Mouse (Mus musculus): ENCODE measurements at regions not wholly inside any gene's neighbourhood (a gene's known extent, or its start where the extent isn't known, plus 50 kb on each side); places are given as distances from the start of the nearest gene placed in this dataset.

DNA sequence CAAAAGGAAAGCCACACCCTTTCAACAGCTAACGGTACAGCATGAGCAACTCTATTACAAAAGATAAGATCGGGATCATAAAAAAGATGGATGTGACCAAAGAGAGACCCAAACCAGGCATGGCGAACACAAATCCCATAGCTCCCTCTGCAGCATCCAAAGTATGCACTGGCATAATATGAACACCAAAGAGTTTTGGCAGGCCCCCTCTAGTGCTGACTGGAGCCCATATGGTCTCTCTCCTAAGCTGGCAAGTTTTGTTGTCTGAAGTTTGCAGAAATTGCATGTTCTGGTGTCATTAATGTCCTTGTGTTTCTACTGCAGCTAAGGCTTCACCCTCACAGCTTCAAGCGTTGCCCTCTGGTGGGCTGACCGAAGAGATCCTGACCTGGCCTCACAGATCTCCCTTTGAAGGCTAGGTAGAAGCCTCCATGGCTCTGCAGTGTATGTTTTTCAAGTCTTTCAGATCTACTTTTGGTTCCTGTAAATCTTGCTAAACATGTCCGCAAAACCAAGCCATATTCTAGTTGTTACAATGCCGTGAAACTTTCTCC is 75.7 kb upstream of the Bcl2l14 start:
- DNase-seq: no peak

DNA sequence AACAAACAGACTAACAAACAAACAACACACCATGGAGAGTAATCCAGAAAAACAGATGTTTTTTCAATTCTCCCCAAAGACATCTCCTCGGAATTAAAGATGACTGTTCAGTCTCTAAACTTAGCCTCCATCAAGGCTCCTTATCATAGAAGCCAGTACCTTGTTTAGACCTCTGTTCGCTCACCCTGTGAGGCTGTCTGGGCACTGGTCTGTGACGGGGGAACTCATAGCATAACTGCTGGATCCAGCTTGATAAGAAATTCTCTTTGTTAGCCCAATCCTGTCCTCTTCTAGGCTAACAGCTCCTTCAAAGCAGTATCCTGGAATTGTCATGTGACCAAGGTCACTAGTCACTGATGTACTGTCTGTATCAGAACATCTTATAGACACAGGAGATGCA is 72.1 kb upstream of the Bcl2l14 start:
- DNase-seq: no peak

- no peak for DNase-seq
Observed at GRCm38 (mm10) chr6:134325564-134325963, 70.6 kb upstream of the Bcl2l14 start.

- no peak for DNase-seq
Observed at GRCm38 (mm10) chr6:134329550-134330299, 66.4 kb upstream of the Bcl2l14 start.

GRCm38 (mm10) chr6:134330300-134330640 is 65.8 kb upstream of the Bcl2l14 start:
- no peak for DNase-seq

DNA sequence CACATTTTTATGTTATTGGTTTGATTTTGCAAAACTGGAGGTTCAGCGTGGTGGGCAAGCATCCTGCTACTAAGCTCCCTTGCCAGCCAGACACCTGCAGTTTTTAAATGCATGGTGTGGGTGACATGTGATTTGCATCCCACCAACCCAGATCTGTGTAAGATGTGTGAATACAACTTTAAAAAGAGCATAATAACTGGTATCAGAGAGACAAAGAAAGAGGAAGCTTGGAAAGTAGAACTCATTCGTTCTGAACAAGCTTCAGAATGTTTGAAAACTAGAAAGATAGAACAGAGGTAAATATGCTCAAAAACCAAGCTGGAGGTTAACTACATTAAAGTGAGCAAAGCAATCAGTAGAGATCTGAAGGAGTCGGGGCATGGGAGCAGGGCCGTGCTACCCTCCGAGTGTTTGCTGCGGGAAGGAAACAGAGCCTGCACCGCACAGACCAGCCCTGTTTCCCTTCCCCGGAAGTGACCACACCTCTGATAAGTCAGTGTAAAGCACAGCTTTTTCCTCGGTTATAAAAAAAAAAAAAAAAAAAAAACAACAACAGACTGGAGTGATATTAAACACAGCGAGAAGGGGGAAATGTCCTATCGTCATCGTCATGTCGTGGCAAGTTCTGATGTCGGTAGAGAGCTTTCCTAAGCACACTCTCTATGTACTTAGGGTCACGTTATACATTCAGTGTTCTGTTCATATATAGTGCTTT is 63.2 kb upstream of the Bcl2l14 start:
- peak; percentile 20 for DNase-seq

GRCm38 (mm10) chr6:134335711-134336110 is 60.4 kb upstream of the Bcl2l14 start:
- DNase-seq: no peak

GRCm38 (mm10) chr6:134342796-134343605 is 53.1 kb upstream of the Bcl2l14 start:
- DNase-seq: no peak

DNA sequence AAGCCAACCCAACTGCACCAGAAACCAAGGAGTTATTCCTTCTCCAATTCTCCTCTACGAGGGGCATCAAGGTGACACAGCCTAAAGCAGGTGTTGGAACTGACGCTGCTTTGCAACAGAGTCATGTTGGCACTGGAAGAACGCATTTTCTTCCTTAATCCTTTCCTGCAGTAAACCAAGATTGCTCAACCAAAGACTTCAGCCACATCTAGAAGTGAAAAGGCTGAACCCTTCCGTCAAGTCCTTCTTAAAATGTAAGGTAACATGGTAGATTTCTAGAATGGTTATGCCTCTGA is 52.6 kb upstream of the Bcl2l14 start:
- DNase-seq: no peak
